Mouse (Mus musculus): ENCODE measurements at regions not wholly inside any gene's neighbourhood (a gene's known extent, or its start where the extent isn't known, plus 50 kb on each side); places are given as distances from the start of the nearest gene placed in this dataset.

DNA sequence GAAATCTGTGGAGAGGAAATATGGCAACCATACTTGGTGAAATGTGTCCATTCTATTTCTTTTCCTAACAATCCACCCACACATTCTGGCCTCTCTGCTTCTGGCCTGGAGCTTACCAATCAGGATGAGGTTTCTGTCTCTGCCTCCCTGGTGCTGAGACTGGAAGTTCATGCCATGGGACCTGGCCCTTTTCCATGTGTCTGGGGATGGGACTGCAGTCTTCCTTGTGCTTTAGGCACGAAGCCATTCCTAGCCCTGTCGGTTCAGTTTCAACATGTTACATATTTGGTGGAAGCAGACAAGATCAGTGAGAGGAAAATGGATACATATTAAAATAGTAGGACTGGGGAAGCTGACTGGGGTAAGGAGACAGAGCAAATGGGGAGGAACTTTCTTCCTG is 100.2 kb upstream of the Tcerg1l start:
- Histone ChIP-seq H3K4me1 (ENCODE audit: control insufficient read depth, insufficient read depth, low read length) (no peaks in the 10 kb centered on the region), H3K4me3 (ENCODE audit: low read depth, low read length) (no peak overlapping the region), H3K36me3 (ENCODE audit: control insufficient read depth, insufficient read depth, low read length) (no peaks in the 10 kb centered on the region), H3K4me2 (no peak overlapping the region), H3K27me3 (ENCODE audit: control insufficient read depth, insufficient read depth, low read length) (no peaks in the 10 kb centered on the region), H3K9ac (ENCODE audit: low read length) (no peak overlapping the region), H3K27ac (ENCODE audit: low read depth, low read length) (no peak overlapping the region), H3K9me3 (ENCODE audit: control insufficient read depth, low read length) (no peaks in the 10 kb centered on the region)
- DNase-seq (ENCODE audit: low spot score, missing footprints) (no peak), ATAC-seq (ENCODE audit: low FRiP score) (no peak)
- WGBS = 87% methylated on average over 2 of the region's 2 CpGs

DNA sequence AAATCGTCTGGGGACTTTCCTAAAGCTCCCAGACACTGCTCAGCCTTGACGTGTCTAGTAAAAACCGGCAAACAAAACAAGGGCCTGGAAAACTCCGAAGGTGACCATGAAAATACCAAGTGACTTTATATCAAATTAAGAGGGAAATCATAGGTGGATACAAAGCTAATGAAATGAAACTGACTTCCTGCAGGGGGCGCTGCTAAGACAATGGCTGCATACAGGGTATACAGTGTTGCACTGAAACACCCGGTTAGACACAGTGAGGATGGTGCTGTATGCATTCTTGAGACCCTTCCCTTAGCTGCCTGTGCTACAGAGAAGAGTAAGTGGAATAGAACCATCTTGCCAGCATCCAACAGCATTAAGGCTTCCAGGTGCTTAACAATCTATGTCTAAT is 99.7 kb upstream of the Tcerg1l start:
- Histone ChIP-seq H3K9ac (ENCODE audit: low read length) (no peak overlapping the region), H3K27me3 (ENCODE audit: control insufficient read depth, insufficient read depth, low read length) (no peaks in the 10 kb centered on the region), H3K9me3 (ENCODE audit: control insufficient read depth, low read length) (no peaks in the 10 kb centered on the region), H3K36me3 (ENCODE audit: control insufficient read depth, insufficient read depth, low read length) (no peaks in the 10 kb centered on the region), H3K27ac (ENCODE audit: low read depth, low read length) (no peak overlapping the region), H3K4me1 (ENCODE audit: control insufficient read depth, insufficient read depth, low read length) (no peaks in the 10 kb centered on the region), H3K4me3 (ENCODE audit: low read depth, low read length) (no peak overlapping the region), H3K4me2 (no peak overlapping the region)
- DNase-seq (ENCODE audit: low spot score, missing footprints) (no peak), ATAC-seq (ENCODE audit: low FRiP score) (no peak)
- WGBS = 59% methylated on average over 6 of the region's 6 CpGs

DNA sequence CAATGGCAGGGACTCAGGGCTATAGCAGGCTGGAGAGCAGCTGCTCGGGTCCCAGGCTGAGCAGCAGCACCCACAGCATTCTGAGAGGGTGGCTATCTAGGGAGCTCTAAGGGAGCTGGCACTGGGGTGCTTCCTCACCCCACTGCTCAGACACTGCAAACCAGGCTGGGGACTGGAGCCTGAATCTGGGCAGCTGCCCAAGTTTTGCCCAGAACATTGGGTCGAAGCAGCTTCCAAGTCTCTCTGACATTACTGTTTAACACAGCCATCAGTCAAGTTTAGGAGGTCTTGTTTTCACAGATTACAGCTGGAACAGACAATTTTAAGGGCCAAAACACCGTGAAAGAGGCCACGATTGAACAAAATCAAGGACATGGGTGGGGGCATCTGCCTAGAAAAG is 96.1 kb upstream of the Tcerg1l start:
- ATAC-seq (ENCODE audit: low FRiP score) (no peak), DNase-seq (ENCODE audit: low spot score, missing footprints) (no peak)
- Histone ChIP-seq H3K4me2 (no peak overlapping the region), H3K9ac (ENCODE audit: low read length) (no peak overlapping the region), H3K4me1 (ENCODE audit: control insufficient read depth, insufficient read depth, low read length) (no peaks in the 10 kb centered on the region), H3K4me3 (ENCODE audit: low read depth, low read length) (no peak overlapping the region), H3K27me3 (ENCODE audit: control insufficient read depth, insufficient read depth, low read length) (no peaks in the 10 kb centered on the region), H3K27ac (ENCODE audit: low read depth, low read length) (no peak overlapping the region), H3K9me3 (ENCODE audit: control insufficient read depth, low read length) (no peaks in the 10 kb centered on the region), H3K36me3 (ENCODE audit: control insufficient read depth, insufficient read depth, low read length) (no peaks in the 10 kb centered on the region)
- WGBS = 83% methylated on average over 4 of the region's 4 CpGs

DNA sequence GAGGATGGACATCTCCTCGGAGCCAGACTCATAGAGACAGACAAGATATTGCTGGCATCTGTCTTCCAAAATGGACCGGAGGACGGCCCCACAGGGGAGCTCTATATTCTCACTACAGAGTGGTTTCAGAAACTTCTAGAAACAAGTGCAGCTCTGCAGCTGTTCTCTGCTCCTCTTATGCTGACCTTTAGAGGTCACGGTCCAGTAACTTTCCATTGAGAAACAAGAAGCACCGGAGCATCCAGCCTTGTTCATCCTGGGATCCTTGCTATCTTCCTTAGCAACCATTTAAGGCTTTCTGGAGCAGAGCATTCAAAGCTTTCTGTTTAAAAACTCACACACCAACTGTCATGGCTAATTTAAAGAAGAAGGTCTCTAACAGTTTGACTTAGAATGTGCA is 94.7 kb upstream of the Tcerg1l start:
- H3K36me3 ChIP-seq (ENCODE audit: control insufficient read depth, insufficient read depth, low read length) = no peaks in the 10 kb centered on the region
- 56% methylated on average over 5 of the region's 5 CpGs for WGBS
- ATAC-seq (ENCODE audit: low FRiP score) = no peak

DNA sequence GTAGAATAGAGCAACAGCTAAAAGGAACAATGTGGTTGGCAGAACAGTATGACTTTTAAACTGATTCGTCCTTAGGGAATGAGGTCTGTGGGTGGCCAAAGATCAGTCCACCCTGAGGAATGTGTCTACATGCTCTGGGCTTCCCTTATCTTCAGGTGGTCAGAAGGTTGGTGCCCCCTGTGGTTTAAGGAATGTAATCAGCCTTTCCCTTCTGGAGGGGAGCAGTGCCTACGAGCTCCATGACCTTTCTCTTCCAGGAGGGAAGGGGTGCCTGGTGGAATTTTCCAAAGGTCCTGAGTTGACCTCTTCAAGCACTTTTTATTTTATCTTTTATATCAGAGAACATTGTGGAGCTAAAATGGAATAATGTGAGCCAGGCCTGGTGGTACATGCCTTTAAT is 91.9 kb upstream of the Tcerg1l start:
- no peak overlapping the region for H3K27ac ChIP-seq (ENCODE audit: low read depth, low read length)
- H3K4me1 ChIP-seq (ENCODE audit: control insufficient read depth, insufficient read depth, low read length) = no peaks in the 10 kb centered on the region
- ATAC-seq (ENCODE audit: low FRiP score) = no peak
- no peak for DNase-seq (ENCODE audit: low spot score, missing footprints)
- no peak overlapping the region for H3K4me2 ChIP-seq
- WGBS = 68% methylated on average over 2 of the region's 2 CpGs
- no peak overlapping the region for H3K4me3 ChIP-seq (ENCODE audit: low read depth, low read length)
- H3K9ac ChIP-seq (ENCODE audit: low read length) = no peak overlapping the region
- no peaks in the 10 kb centered on the region for H3K27me3 ChIP-seq (ENCODE audit: control insufficient read depth, insufficient read depth, low read length)
- H3K36me3 ChIP-seq (ENCODE audit: control insufficient read depth, insufficient read depth, low read length) = no peaks in the 10 kb centered on the region
- no peaks in the 10 kb centered on the region for H3K9me3 ChIP-seq (ENCODE audit: control insufficient read depth, low read length)

More for the DNA sequence above, 94.7 kb upstream of the Tcerg1l start:
- H3K4me1 ChIP-seq (ENCODE audit: control insufficient read depth, insufficient read depth, low read length) = no peaks in the 10 kb centered on the region
- no peak overlapping the region for H3K4me2 ChIP-seq
- no peak overlapping the region for H3K9ac ChIP-seq (ENCODE audit: low read length)
- DNase-seq (ENCODE audit: low spot score, missing footprints) = no peak
- no peaks in the 10 kb centered on the region for H3K9me3 ChIP-seq (ENCODE audit: control insufficient read depth, low read length)
- H3K27me3 ChIP-seq (ENCODE audit: control insufficient read depth, insufficient read depth, low read length) = no peaks in the 10 kb centered on the region
- no peak overlapping the region for H3K4me3 ChIP-seq (ENCODE audit: low read depth, low read length)
- H3K27ac ChIP-seq (ENCODE audit: low read depth, low read length) = no peak overlapping the region

DNA sequence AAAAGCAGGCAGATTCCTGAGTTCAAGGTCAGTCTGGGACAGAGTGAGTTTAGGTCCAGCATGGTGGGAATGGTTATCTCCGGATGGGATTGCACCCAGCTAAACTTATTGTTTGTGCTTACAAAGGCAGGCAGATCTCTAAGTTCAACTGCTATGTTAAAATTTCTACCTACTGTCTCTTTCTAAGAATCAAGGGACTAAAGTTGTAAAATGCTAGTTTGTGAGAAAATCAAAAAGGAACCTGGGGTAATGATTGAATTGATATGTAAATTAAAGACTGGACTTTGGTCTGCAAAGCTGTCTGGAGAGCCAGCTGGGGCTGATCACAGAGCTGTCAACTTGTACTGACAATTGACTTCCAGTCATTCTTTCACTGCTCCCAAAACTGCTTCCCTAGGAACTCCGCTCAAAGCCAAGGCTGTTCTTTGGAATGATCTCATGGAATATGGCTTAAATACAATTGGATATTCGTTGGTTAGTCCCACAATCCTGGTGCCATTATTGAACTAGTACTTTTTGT is 90.7 kb upstream of the Tcerg1l start:
- no peaks in the 10 kb centered on the region for H3K36me3 ChIP-seq (ENCODE audit: control insufficient read depth, insufficient read depth, low read length)
- no peak overlapping the region for H3K27ac ChIP-seq (ENCODE audit: low read depth, low read length)
- ATAC-seq (ENCODE audit: low FRiP score) = no peak
- no peak overlapping the region for H3K4me2 ChIP-seq
- H3K9ac ChIP-seq (ENCODE audit: low read length) = no peak overlapping the region
- H3K4me3 ChIP-seq (ENCODE audit: low read depth, low read length) = no peak overlapping the region
- no peaks in the 10 kb centered on the region for H3K4me1 ChIP-seq (ENCODE audit: control insufficient read depth, insufficient read depth, low read length)
- 78% methylated on average over 3 of the region's 3 CpGs for WGBS
- no peaks in the 10 kb centered on the region for H3K27me3 ChIP-seq (ENCODE audit: control insufficient read depth, insufficient read depth, low read length)
- DNase-seq (ENCODE audit: low spot score, missing footprints) = peak; percentile 17
- no peaks in the 10 kb centered on the region for H3K9me3 ChIP-seq (ENCODE audit: control insufficient read depth, low read length)

DNA sequence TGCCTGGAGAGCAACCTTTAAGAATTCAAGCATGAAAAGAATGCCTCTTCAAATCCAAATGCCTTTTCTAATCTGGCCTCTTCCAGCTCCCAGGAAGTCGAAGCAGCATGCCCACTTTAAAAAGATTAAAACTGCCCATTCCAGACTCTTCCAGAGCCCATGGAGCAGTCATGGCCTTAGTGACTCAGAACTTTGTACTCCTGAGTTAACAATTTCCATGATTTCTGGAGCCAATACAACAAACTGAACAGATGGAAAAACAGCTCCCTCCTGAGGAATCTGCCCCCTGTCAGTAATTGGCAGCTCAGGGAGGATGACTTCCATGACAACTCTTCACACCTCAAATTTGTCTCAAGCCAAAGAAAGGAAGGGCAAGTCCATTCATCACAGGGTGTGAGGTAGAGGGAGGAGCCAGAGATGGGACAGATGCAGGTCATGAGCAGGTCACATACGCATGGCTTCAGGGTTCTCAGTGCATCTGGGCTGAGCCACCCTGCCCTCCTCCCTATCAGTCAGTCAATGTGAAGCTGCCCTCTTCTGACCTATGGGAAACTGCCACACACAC is 75.4 kb upstream of the Tcerg1l start:
- 58% methylated on average over 2 of the region's 2 CpGs for WGBS
- DNase-seq (ENCODE audit: low spot score, missing footprints) (peak; percentile 62), ATAC-seq (ENCODE audit: low FRiP score) (no peak)
- H3K27ac ChIP-seq (ENCODE audit: low read depth, low read length) = no peak overlapping the region
- H3K4me3 ChIP-seq (ENCODE audit: low read depth, low read length) = no peak overlapping the region
- H3K27me3 ChIP-seq (ENCODE audit: control insufficient read depth, insufficient read depth, low read length) = no peaks in the 10 kb centered on the region
- no peaks in the 10 kb centered on the region for H3K9me3 ChIP-seq (ENCODE audit: control insufficient read depth, low read length)
- no peak overlapping the region for H3K9ac ChIP-seq (ENCODE audit: low read length)
- H3K4me2 ChIP-seq = no peak overlapping the region
- no peaks in the 10 kb centered on the region for H3K4me1 ChIP-seq (ENCODE audit: control insufficient read depth, insufficient read depth, low read length)
- H3K36me3 ChIP-seq (ENCODE audit: control insufficient read depth, insufficient read depth, low read length) = no peaks in the 10 kb centered on the region

DNA sequence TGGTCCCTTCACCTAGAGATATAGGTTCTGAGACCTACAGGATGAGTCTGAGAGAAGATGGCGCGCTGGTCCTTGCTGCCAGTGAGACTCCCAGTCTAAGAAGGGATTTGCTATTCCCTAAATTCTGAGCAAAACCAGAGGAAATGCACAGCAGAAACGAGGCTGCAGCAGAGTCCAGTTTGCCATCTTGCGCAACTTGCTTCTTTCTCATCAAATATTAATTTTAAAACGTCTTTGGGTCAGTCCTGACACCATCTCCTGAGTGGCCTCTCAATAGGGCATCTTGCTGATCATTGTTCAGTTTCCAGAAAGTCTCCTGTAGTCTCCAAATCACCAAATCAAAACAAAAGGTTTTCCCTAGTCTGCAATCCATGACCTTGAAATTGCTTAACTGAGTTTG is 74.8 kb upstream of the Tcerg1l start:
- Histone ChIP-seq H3K4me3 (ENCODE audit: low read depth, low read length) (no peak overlapping the region), H3K4me2 (no peak overlapping the region), H3K27me3 (ENCODE audit: control insufficient read depth, insufficient read depth, low read length) (no peaks in the 10 kb centered on the region), H3K27ac (ENCODE audit: low read depth, low read length) (no peak overlapping the region), H3K9ac (ENCODE audit: low read length) (no peak overlapping the region), H3K9me3 (ENCODE audit: control insufficient read depth, low read length) (no peaks in the 10 kb centered on the region), H3K4me1 (ENCODE audit: control insufficient read depth, insufficient read depth, low read length) (no peaks in the 10 kb centered on the region), H3K36me3 (ENCODE audit: control insufficient read depth, insufficient read depth, low read length) (no peaks in the 10 kb centered on the region)
- WGBS = 86% methylated on average over 5 of the region's 5 CpGs
- ATAC-seq (ENCODE audit: low FRiP score) (no peak), DNase-seq (ENCODE audit: low spot score, missing footprints) (peak; percentile 72)

DNA sequence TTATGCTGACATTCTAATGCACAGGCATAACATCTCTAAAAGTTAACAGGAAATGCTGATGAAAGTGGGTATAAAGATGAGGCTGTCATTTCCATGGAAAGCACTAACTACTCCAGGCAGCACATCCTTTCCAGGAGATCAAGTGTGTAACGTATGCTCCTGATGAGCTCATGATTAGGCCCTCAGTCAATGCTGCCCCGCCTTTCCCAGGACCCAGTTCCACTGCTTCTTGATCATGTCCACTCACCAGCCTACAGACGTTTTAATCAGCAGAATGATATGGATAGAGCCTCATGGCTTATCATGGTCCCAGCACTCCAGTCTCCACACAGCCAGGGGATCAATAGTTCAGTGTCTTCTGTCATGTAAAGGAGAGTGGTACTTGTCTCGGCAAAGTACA is 71.7 kb upstream of the Tcerg1l start:
- DNase-seq (ENCODE audit: low spot score, missing footprints) (peak; percentile 64), ATAC-seq (ENCODE audit: low FRiP score) (no peak)
- 81% methylated on average over 4 of the region's 4 CpGs for WGBS
- Histone ChIP-seq H3K9ac (ENCODE audit: low read length) (no peak overlapping the region), H3K27me3 (ENCODE audit: control insufficient read depth, insufficient read depth, low read length) (no peaks in the 10 kb centered on the region), H3K4me2 (no peak overlapping the region), H3K27ac (ENCODE audit: low read depth, low read length) (no peak overlapping the region), H3K4me1 (ENCODE audit: control insufficient read depth, insufficient read depth, low read length) (no peaks in the 10 kb centered on the region), H3K9me3 (ENCODE audit: control insufficient read depth, low read length) (no peaks in the 10 kb centered on the region), H3K4me3 (ENCODE audit: low read depth, low read length) (no peak overlapping the region), H3K36me3 (ENCODE audit: control insufficient read depth, insufficient read depth, low read length) (no peaks in the 10 kb centered on the region)

All from midbrain, embryonic 11.5 days (tissue).